Mouse (Mus musculus) forebrain, embryonic 14.5 days (tissue): Measurements from ENCODE around the gene Ptprt. TPM values are rescaled to one million over a fixed set of nuclear protein-coding genes. Genes with fewer than 3 reads are reported as not detected.
A peak's percentile ranks its signal among the peaks of the same experiment; 100 is the strongest.

ENCODE experiments used
- ATAC-seq: fragments of 200-750 bp; cut with Nextera tagmentation; 2 replicates; pipeline ENCODE4 v1.8.0; 2017; ENCODE audit warnings: mild to moderate bottlenecking, moderate library complexity
- DNase-seq: peaks from one replicate; pipeline ENCODE4 v3.0.0-alpha.2; 2015; ENCODE audit warnings: low spot score
- H3K27ac ChIP-seq: fragments of 300-500 bp; sonication (generic); 2 replicates; pipeline ENCODE4 v1.5.1; 2014; ENCODE audit warnings: low read depth, mild to moderate bottlenecking, control low read depth, low read length, moderate library complexity
- H3K27me3 ChIP-seq: fragments of 300-500 bp; sonication (generic); replicated peaks from 2 replicates; pipeline ENCODE4 v1.6.1; 2014; ENCODE audit warnings: low read length, control low read depth, mixed read lengths; ENCODE audit not compliant: control insufficient read depth, insufficient read depth
- H3K36me3 ChIP-seq: fragments of 300-500 bp; sonication (generic); 2 replicates; pipeline ENCODE4 v1.6.1; 2014; ENCODE audit warnings: low read length, control low read depth; ENCODE audit not compliant: control insufficient read depth, insufficient read depth
- H3K4me1 ChIP-seq: fragments of 300-500 bp; sonication (generic); 2 replicates; pipeline ENCODE4 v1.6.1; 2014; ENCODE audit warnings: antibody characterized with exemption, low read length, control low read depth; ENCODE audit not compliant: control insufficient read depth, insufficient read depth
- H3K4me2 ChIP-seq: fragments of 300-500 bp; sonication (generic); 2 replicates; pipeline ENCODE4 v1.6.1; 2014; ENCODE audit warnings: mild to moderate bottlenecking, control low read depth, low read length
- H3K4me3 ChIP-seq: fragments of 300-500 bp; sonication (generic); 2 replicates; pipeline ENCODE4 v1.5.1; 2014; ENCODE audit warnings: low read depth, low read length, control low read depth
- H3K9ac ChIP-seq: fragments of 300-500 bp; sonication (generic); 2 replicates; pipeline ENCODE4 v1.6.1; 2014; ENCODE audit warnings: mild to moderate bottlenecking, low read length, control low read depth, moderate library complexity
- H3K9me3 ChIP-seq: fragments of 300-500 bp; sonication (generic); replicated peaks from 2 replicates; pipeline ENCODE4 v1.6.1; 2016; ENCODE audit warnings: low read length, control low read depth, mixed read lengths; ENCODE audit not compliant: control insufficient read depth
- WGBS: fragments of 180-500 bp; shearing (Covaris S2); extraction: QIAGEN DNeasy Blood & Tissue Kit; methylation state at CpG from one replicate; pipeline ENCODE4 v1.1.7; 2014; 5-methylcytosine and 5-hydroxymethylcytosine counted together
- polyA plus RNA-seq: library from polyadenylated mRNA; unstranded; fragments of >200 nt; fragmentation: Nextera tagmentation; extraction: Ambion mirVana; gene quantifications from 2 replicates; pipeline ENCODE4 v1.2.1, GENCODE M21; 2014

Gene Ptprt
- polyA plus RNA-seq, 1 experiment from 2014 or later, result 3.6 TPM

GRCm38 (mm10) chr2:162507664-162508063 lies 153.3 kb downstream of the Ptprt start:
- Histone ChIP-seq H3K9ac (no peak overlapping the region), H3K9me3 (no peaks in the 10 kb centered on the region), H3K36me3 (no peaks in the 10 kb centered on the region), H3K4me2 (no peak overlapping the region), H3K27ac (no peak overlapping the region), H3K4me3 (no peak overlapping the region), H3K4me1 (no peaks in the 10 kb centered on the region), H3K27me3 (no peaks in the 10 kb centered on the region)
- WGBS, result 29% methylated on average over 10 of the region's 10 CpGs
- ATAC-seq (no peak), DNase-seq (no peak)

- H3K4me2 ChIP-seq, result no peak overlapping the region
- H3K4me1 ChIP-seq, result no peaks in the 10 kb centered on the region
- H3K27ac ChIP-seq, result no peak overlapping the region
- H3K9me3 ChIP-seq, result no peaks in the 10 kb centered on the region
- no peak overlapping the region for H3K9ac ChIP-seq
- H3K27me3 ChIP-seq, result no peaks in the 10 kb centered on the region
- no peak overlapping the region for H3K4me3 ChIP-seq
- WGBS, result 79% methylated on average over 4 of the region's 4 CpGs
- no peak for ATAC-seq
- DNase-seq, result no peak
- no peaks in the 10 kb centered on the region for H3K36me3 ChIP-seq
These were observed 156.1 kb downstream of the Ptprt start for GRCm38 (mm10) chr2:162504850-162505249.

GRCm38 (mm10) chr2:162499501-162499915 lies 161.4 kb downstream of the Ptprt start:
- Histone ChIP-seq H3K27ac (no peak overlapping the region), H3K4me1 (no peaks in the 10 kb centered on the region), H3K4me2 (no peak overlapping the region), H3K27me3 (no peaks in the 10 kb centered on the region), H3K36me3 (no peaks in the 10 kb centered on the region), H3K9ac (no peak overlapping the region), H3K9me3 (no peaks in the 10 kb centered on the region), H3K4me3 (no peak overlapping the region)
- DNase-seq (peak; percentile 24), ATAC-seq (no peak)
- WGBS, result 82% methylated on average over 9 of the region's 9 CpGs

- WGBS, result 79% methylated on average over 3 of the region's 3 CpGs
- Histone ChIP-seq H3K9ac (no peak overlapping the region), H3K27ac (no peak overlapping the region), H3K4me3 (no peak overlapping the region), H3K27me3 (no peaks in the 10 kb centered on the region), H3K4me1 (no peaks in the 10 kb centered on the region), H3K4me2 (no peak overlapping the region), H3K9me3 (no peaks in the 10 kb centered on the region), H3K36me3 (no peaks in the 10 kb centered on the region)
- ATAC-seq (no peak), DNase-seq (no peak)
These were observed 162.8 kb downstream of the Ptprt start for GRCm38 (mm10) chr2:162498191-162498590.

GRCm38 (mm10) chr2:162484036-162484435 lies 176.9 kb downstream of the Ptprt start:
- peak; percentile 41 for DNase-seq
- no peak for ATAC-seq
- no peaks in the 10 kb centered on the region for H3K36me3 ChIP-seq
- no peak overlapping the region for H3K4me2 ChIP-seq
- no peak overlapping the region for H3K27ac ChIP-seq
- no peak overlapping the region for H3K4me3 ChIP-seq
- H3K4me1 ChIP-seq, result no peaks in the 10 kb centered on the region
- no peak overlapping the region for H3K9ac ChIP-seq
- no peaks in the 10 kb centered on the region for H3K9me3 ChIP-seq
- H3K27me3 ChIP-seq, result no peaks in the 10 kb centered on the region

- H3K9me3 ChIP-seq, result no peaks in the 10 kb centered on the region
- H3K27me3 ChIP-seq, result no peaks in the 10 kb centered on the region
- no peaks in the 10 kb centered on the region for H3K36me3 ChIP-seq
- DNase-seq, result no peak
- no peak overlapping the region for H3K27ac ChIP-seq
- no peak for ATAC-seq
- no peaks in the 10 kb centered on the region for H3K4me1 ChIP-seq
- 75% methylated on average over 1 of the region's 1 CpGs for WGBS
- H3K9ac ChIP-seq, result no peak overlapping the region
- no peak overlapping the region for H3K4me3 ChIP-seq
- H3K4me2 ChIP-seq, result no peak overlapping the region
These were observed 217.8 kb downstream of the Ptprt start for GRCm38 (mm10) chr2:162443106-162443505.

- no peak overlapping the region for H3K9ac ChIP-seq
- H3K4me3 ChIP-seq, result no peak overlapping the region
- 100% methylated on average over 3 of the region's 3 CpGs for WGBS
- H3K36me3 ChIP-seq, result no peaks in the 10 kb centered on the region
- H3K4me2 ChIP-seq, result no peak overlapping the region
- H3K27ac ChIP-seq, result no peak overlapping the region
- H3K9me3 ChIP-seq, result no peaks in the 10 kb centered on the region
- ATAC-seq, result no peak
- H3K4me1 ChIP-seq, result no peaks in the 10 kb centered on the region
- no peaks in the 10 kb centered on the region for H3K27me3 ChIP-seq
- no peak for DNase-seq
These were observed 224.3 kb downstream of the Ptprt start for GRCm38 (mm10) chr2:162436646-162437045.

- no peaks in the 10 kb centered on the region for H3K9me3 ChIP-seq
- H3K4me1 ChIP-seq, result no peaks in the 10 kb centered on the region
- no peak for DNase-seq
- H3K9ac ChIP-seq, result no peak overlapping the region
- no peak for ATAC-seq
- 83% methylated on average over 7 of the region's 7 CpGs for WGBS
- no peak overlapping the region for H3K4me2 ChIP-seq
- no peaks in the 10 kb centered on the region for H3K36me3 ChIP-seq
- H3K27ac ChIP-seq, result no peak overlapping the region
- H3K4me3 ChIP-seq, result no peak overlapping the region
- no peaks in the 10 kb centered on the region for H3K27me3 ChIP-seq
These were observed 230.8 kb downstream of the Ptprt start for GRCm38 (mm10) chr2:162430171-162430570.

- H3K9ac ChIP-seq, result no peak overlapping the region
- H3K4me2 ChIP-seq, result no peak overlapping the region
- 84% methylated on average over 8 of the region's 8 CpGs for WGBS
- H3K27me3 ChIP-seq, result no peaks in the 10 kb centered on the region
- no peak for ATAC-seq
- H3K36me3 ChIP-seq, result no peaks in the 10 kb centered on the region
- no peak overlapping the region for H3K4me3 ChIP-seq
- DNase-seq, result peak; percentile 42
- no peaks in the 10 kb centered on the region for H3K4me1 ChIP-seq
- no peak overlapping the region for H3K27ac ChIP-seq
- H3K9me3 ChIP-seq, result no peaks in the 10 kb centered on the region
These were observed 234.8 kb downstream of the Ptprt start for GRCm38 (mm10) chr2:162426114-162426513.
